Mouse (Mus musculus) spleen, adult 2 months (tissue): ENCODE results near the gene Ptprh.

Experiments used
- CTCF ChIP-seq: fragments of 200-500 bp; IDR thresholded peaks from 2 replicates; pipeline ENCODE4 v1.5.1; 2011; ENCODE audit warnings: mild to moderate bottlenecking, inconsistent platforms; ENCODE audit not compliant: insufficient read depth, insufficient read length, insufficient replicate concordance; ENCODE audit errors: extremely low read depth
- POLR2A ChIP-seq: fragments of 200-500 bp; IDR thresholded peaks from 2 replicates; pipeline ENCODE4 v1.6.1; 2011; ENCODE audit warnings: low read depth, low read length, inconsistent platforms

- TF ChIP-seq CTCF (no peak), POLR2A (no peak)
Observed at GRCm38 (mm10) chr7:4513829-4514712, 89.8 kb downstream of the Ptprh start.
